Mouse (Mus musculus) heart, adult 9 months (tissue): ENCODE measurements around the gene Krtap9-1.
"Not testable (repeated sequence)": the region's sequence is repeated elsewhere in the genome, so short reads cannot be mapped to it uniquely, and the experiment has no call there.

ENCODE experiments used
- DNase-seq, 2 experiments: peaks; one replicate each; pipeline ENCODE4 v3.0.0; 2022; ENCODE audit warnings: low spot score in 2 of 2

The Krtap9-1 gene

GRCm38 (mm10) chr11:99873089-99873488 is at the start of gene Krtap9-1:
Gene Krtap9-1 (plus strand): TSS chr11:99873389.
- DNase-seq = not testable (repeated sequence)

GRCm38 (mm10) chr11:99837966-99838365 is 35.2 kb upstream of the Krtap9-1 start, which contains the start of gene 2300003K06Rik:
Gene 2300003K06Rik (minus strand): TSS chr11:99838066.
- no peak for DNase-seq

DNA sequence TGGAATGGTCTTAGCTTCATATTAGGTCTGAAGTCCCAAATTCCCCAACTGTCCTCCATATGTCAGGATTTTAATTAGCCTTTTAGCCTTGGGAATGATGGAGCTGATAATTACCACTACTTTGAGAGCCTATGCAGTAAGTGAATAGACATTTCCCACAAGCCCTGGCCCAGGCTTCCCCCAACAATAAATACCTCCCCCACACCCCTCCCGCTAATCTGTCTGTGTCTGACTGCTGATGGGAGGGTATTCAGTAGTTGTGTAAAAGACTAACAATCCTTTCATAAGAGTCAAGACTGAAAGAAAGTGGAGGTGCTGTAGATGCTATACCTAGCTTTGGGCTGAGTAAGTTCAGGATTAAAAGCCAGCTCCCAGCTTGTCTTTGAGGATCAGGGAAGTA is 31.0 kb upstream of the Krtap9-1 start:
- no peak for DNase-seq

DNA sequence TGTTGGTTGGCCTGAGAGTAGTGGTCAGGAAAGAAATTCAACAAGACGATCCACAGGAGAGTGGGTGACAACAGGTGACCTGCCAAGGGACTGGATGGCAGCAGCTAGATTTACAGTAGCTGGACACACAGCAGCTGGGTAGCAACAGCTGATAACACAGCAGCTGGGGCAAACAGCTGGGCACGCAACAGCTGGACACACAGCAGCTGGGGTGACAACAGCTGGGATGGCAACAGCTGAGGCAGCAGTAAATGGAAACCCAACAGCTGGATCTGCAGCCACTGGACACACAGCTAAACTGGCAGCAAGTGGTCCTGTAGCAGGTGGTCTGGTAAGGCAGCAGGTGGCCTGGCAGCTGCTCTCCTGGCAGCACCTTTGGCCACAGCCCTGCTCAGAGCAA is 26.4 kb upstream of the Krtap9-1 start:
- DNase-seq = no peak

GRCm38 (mm10) chr11:99851508-99851907 is 21.7 kb upstream of the Krtap9-1 start, which contains the start of gene Krtap4-16:
Gene Krtap4-16 (minus strand): TSS chr11:99851608.
- no peak for DNase-seq

DNA sequence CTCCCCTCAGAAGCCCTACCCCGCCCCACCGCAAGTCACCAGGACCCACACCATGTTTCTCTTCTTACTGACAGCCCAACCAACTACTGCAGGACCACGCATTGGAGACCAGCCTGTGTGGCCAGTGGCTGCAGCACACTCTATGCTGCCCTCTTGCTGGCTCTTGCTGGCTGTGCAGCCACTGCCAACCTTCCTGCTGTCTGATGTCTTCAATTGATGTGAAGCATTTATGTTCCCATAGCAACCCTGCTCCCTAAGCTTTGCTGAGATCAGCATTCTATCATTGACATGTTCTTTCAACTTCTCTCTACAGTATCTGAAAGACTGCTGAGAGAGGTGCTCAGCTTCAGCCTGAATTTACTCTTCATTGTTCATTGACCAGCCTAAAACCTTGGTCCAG is 19.1 kb upstream of the Krtap9-1 start:
- DNase-seq = no peak

GRCm38 (mm10) chr11:99857617-99858016 is 15.6 kb upstream of the Krtap9-1 start, which contains the start of gene Gm11568:
Gene Gm11568 (plus strand): TSS chr11:99857917.
- no peak for DNase-seq

DNA sequence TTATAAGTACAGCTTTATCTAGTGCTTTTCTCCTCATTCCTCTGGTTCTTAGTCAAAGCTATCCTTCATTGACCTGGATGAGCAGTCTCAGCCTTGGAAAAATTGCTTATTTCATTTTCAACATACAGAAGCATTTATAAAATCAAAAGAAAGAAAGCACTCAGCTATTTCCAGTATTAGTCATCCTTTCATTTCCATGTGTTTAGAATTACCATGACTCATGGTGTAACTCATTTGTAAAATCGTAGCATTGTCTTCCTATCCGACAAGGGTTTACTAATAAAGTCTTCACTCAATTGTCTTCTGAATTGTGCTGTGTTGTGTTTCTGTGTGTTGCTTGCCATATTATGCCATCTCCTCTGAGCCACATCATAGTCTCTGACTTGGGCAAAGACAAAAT is 14.4 kb upstream of the Krtap9-1 start:
- DNase-seq = no peak

DNA sequence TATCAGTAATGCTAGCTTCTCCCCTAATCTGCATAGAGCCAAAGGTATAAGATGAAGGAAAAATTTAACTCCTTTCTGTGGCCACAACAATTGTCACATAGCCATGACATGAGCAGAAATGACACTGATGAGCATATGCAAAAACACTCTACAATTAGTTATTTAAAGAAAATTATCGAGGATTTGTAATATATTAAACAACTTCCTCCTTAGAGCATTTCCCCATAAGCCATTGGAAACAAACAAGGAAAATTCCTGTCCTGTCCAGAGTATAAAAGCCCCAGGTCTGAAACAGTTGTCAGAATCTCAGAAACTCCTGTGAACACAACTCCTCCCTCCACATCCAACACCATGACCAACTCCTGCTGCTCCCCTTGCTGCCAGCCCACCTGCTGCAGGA is 9.0 kb upstream of the Krtap9-1 start, which contains the start of gene Gm11559:
TSS of gene Gm11559 (plus strand) at position 301 of the 400 bp plus-strand sequence.
- DNase-seq = not testable (repeated sequence)

- not testable (repeated sequence) for DNase-seq
Measured at GRCm38 (mm10) chr11:99878887-99879286, 5.7 kb downstream of the Krtap9-1 start, which contains the start of gene Gm11567. Gene Gm11567 (plus strand): TSS chr11:99879187.

DNA sequence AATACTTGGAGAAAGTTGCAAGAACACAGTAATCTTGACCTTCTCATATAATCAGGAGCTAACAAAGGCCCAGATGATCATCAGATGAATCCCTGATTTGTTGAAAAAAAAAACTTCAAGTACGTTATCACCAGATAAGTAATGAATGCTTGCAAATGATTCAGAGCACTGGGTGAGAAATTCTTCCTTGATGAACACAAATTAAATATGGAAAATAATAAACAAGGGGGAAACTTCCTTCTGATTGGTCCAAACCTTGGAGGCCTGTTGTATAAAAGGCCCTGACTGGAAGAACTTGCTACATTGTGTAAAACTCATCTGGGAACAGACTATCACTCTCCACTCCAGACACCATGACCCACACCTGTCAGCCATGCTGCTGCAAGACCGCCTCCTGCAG is 34.4 kb downstream of the Krtap9-1 start, which contains the start of gene Krtap31-1:
TSS of gene Krtap31-1 (plus strand) at position 301 of the 400 bp plus-strand sequence.
- no peak for DNase-seq

DNA sequence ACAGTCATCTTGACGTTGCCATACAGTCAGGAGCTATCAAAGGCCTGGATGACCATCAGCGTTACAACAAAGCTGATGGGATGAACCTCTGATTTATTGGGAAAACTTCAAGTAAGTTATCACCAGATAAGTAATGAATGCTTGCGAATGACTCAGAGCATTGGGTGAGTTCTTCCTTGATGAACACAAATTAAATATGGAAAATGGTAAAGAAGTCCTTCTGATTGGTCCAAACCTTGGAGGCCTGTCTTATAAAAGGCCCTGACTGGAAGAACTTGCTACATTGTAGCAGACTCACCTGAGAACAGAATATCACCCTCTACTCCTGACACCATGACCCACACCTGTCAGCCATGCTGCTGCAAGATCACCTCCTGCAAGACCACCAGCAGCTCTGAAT is 41.3 kb downstream of the Krtap9-1 start, which contains the start of gene Gm11565:
TSS of gene Gm11565 (plus strand) at position 301 of the 400 bp plus-strand sequence.
- no peak for DNase-seq
